Mouse (Mus musculus): ENCODE data around the gene Dxo. TPM values are rescaled to one million over a fixed set of nuclear protein-coding genes. Genes with fewer than 3 reads are reported as not detected.
"Not testable (repeated sequence)": the region's sequence is repeated elsewhere in the genome, so short reads cannot be mapped to it uniquely, and the experiment has no call there.

The Dxo gene
- total RNA-seq (2021) = 10 to 100 TPM; 31.2 to 33.1 TPM

- DNase-seq (ENCODE audit: extremely low spot score in 1 of 2, low spot score in 2 of 2) = peak; percentile 97 to 98
- intact Hi-C loops (cut with DNase I) = loop anchor here (5.0 kb wide), 1 partner anchor 185 kb away; no protein-coding TSS in a partner anchor
Observed at GRCm38 (mm10) chr17:34836856-34837221, at the start of gene Dxo, which contains the start of gene Stk19. Gene Dxo, plus strand, starts transcription at chr17:34837019. Gene Stk19, minus strand, starts transcription at chr17:34836945.

GRCm38 (mm10) chr17:34795016-34795415, 41.8 kb upstream of the Dxo start:
- intact Hi-C loops (cut with DNase I) = no loop called here
- DNase-seq (ENCODE audit: extremely low spot score in 1 of 2, low spot score in 2 of 2) = no peak

GRCm38 (mm10) chr17:34795633-34796032, 41.2 kb upstream of the Dxo start:
- intact Hi-C loops (cut with DNase I) = no loop called here
- peak in 1 of 2 experiments; percentile 57 for DNase-seq (ENCODE audit: extremely low spot score in 1 of 2, low spot score in 2 of 2)

- intact Hi-C loops (cut with DNase I) = no loop called here
- no peak for DNase-seq (ENCODE audit: extremely low spot score in 1 of 2, low spot score in 2 of 2)
Observed at GRCm38 (mm10) chr17:34796311-34797140, 40.3 kb upstream of the Dxo start.

GRCm38 (mm10) chr17:34797211-34797995, 39.4 kb upstream of the Dxo start:
- intact Hi-C loops (cut with DNase I) = not testable (repeated sequence)

GRCm38 (mm10) chr17:34798071-34798470, 38.7 kb upstream of the Dxo start:
- DNase-seq (ENCODE audit: extremely low spot score in 1 of 2, low spot score in 2 of 2); intact Hi-C loops (cut with DNase I): not testable (repeated sequence)

More at GRCm38 (mm10) chr17:34797211-34797995, 39.4 kb upstream of the Dxo start:
- DNase-seq (ENCODE audit: extremely low spot score in 1 of 2, low spot score in 2 of 2) = not testable (repeated sequence)

GRCm38 (mm10) chr17:34798866-34799530, 37.8 kb upstream of the Dxo start:
- intact Hi-C loops (cut with DNase I) = no loop called here
- DNase-seq (ENCODE audit: extremely low spot score in 1 of 2, low spot score in 2 of 2) = no peak

- intact Hi-C loops (cut with DNase I) = no loop called here
Observed at GRCm38 (mm10) chr17:34799531-34799925, 37.3 kb upstream of the Dxo start.

GRCm38 (mm10) chr17:34800781-34801305, 36.0 kb upstream of the Dxo start:
- not testable (repeated sequence) for DNase-seq (ENCODE audit: extremely low spot score in 1 of 2, low spot score in 2 of 2)
- intact Hi-C loops (cut with DNase I) = loop anchor here (5.0 kb wide), 1 partner anchor 84 kb away; no protein-coding TSS in a partner anchor

More at GRCm38 (mm10) chr17:34799531-34799925, 37.3 kb upstream of the Dxo start:
- no peak for DNase-seq (ENCODE audit: extremely low spot score in 1 of 2, low spot score in 2 of 2)

- not testable (repeated sequence) for DNase-seq (ENCODE audit: extremely low spot score in 1 of 2, low spot score in 2 of 2)
- intact Hi-C loops (cut with DNase I) = loop anchor here (5.0 kb wide), 1 partner anchor 85 kb away; no protein-coding TSS in a partner anchor
Observed at GRCm38 (mm10) chr17:34802756-34803155, 34.1 kb upstream of the Dxo start.

GRCm38 (mm10) chr17:34803367-34803766, 33.5 kb upstream of the Dxo start:
- intact Hi-C loops (cut with DNase I) = loop anchor here (5.0 kb wide), 1 partner anchor 86 kb away; no protein-coding TSS in a partner anchor
- DNase-seq (ENCODE audit: extremely low spot score in 1 of 2, low spot score in 2 of 2) = not testable (repeated sequence)

GRCm38 (mm10) chr17:34804301-34804700, 32.5 kb upstream of the Dxo start, which contains the start of gene Cyp21a1:
Gene Cyp21a1, minus strand, starts transcription at chr17:34804561.
- not testable (repeated sequence) for DNase-seq (ENCODE audit: extremely low spot score in 1 of 2, low spot score in 2 of 2)
- intact Hi-C loops (cut with DNase I) = loop anchor here (5.0 kb wide), 1 partner anchor 87 kb away; no protein-coding TSS in a partner anchor

GRCm38 (mm10) chr17:34804871-34805562, 31.8 kb upstream of the Dxo start:
- no peak for DNase-seq (ENCODE audit: extremely low spot score in 1 of 2, low spot score in 2 of 2)
- intact Hi-C loops (cut with DNase I) = loop anchor here (5.0 kb wide), 1 partner anchor 88 kb away; no protein-coding TSS in a partner anchor

- no peak for DNase-seq (ENCODE audit: extremely low spot score in 1 of 2, low spot score in 2 of 2)
- intact Hi-C loops (cut with DNase I) = no loop called here
Observed at GRCm38 (mm10) chr17:34807176-34807575, 29.6 kb upstream of the Dxo start.

GRCm38 (mm10) chr17:34808599-34809205, 28.1 kb upstream of the Dxo start:
- intact Hi-C loops (cut with DNase I) = no loop called here
- no peak for DNase-seq (ENCODE audit: extremely low spot score in 1 of 2, low spot score in 2 of 2)

- not testable (repeated sequence) for DNase-seq (ENCODE audit: extremely low spot score in 1 of 2, low spot score in 2 of 2)
- intact Hi-C loops (cut with DNase I) = loop anchor here (5.0 kb wide), 1 partner anchor 78 kb away; no protein-coding TSS in a partner anchor
Observed at GRCm38 (mm10) chr17:34810411-34810810, 26.4 kb upstream of the Dxo start.

GRCm38 (mm10) chr17:34810811-34811210, 26.0 kb upstream of the Dxo start:
- intact Hi-C loops (cut with DNase I) = loop anchor here (5.0 kb wide), 1 partner anchor 79 kb away; no protein-coding TSS in a partner anchor

More at GRCm38 (mm10) chr17:34810811-34811210, 26.0 kb upstream of the Dxo start:
- not testable (repeated sequence) for DNase-seq (ENCODE audit: extremely low spot score in 1 of 2, low spot score in 2 of 2)

All from left cerebral cortex, postnatal 10 days (tissue).